Mouse (Mus musculus): Measurements from ENCODE around the gene BC049352.

Gene BC049352

DNA sequence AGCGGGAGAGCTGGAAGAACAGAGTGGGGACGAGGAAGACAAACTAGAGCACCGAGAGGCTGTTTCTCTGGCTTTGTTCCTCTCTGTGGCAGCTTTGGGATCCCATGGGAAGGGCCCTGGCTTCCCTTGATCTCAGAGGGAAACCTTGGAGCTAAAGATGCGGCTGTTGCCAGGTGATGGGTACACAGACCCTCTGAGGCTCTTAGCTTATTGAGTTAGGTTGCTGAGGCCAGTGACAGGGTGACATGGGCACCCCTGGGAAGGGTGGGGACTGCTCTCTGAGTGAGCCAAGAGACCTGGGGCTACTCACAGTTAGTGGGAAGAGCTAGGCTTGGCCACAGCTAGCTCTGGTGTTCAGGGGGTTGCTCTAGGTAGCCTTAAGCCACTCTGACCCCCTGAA, 13.7 kb downstream of the BC049352 start:
- no peak for DNase-seq

DNA sequence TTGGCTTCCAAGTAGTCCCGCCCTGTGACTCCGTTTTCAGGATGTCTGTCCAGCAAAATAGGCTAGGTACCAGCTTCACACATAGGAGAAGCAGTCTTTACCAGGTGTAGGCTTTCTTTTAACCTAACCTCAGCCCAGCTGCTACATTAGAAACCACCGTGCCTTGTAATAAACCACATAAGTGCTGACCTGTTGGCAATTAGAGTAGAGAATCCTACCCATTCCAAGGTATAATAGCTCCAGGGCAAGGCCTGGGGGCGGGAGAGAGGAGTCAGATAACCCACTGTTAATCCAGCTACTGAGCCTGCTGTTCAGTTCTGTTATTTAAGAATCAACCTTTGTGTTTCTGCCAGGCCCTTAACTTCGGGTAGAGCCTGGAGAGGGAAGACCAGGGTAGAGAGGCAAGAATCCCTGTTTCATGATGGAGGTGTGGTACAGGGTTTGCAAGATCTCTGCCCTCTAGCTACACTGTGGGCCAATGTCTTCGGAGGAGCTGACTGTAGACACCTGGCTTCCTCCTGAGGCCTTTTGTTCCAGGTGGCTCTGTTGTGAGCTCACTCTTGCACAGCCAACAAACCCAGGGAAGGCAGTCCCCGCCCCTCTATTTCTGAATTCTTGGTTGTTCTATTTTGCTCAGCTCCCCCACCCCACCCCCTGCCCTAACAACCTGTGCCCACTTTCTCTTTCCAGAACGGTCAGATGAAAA, 14.5 kb downstream of the BC049352 start:
- no peak for DNase-seq

DNA sequence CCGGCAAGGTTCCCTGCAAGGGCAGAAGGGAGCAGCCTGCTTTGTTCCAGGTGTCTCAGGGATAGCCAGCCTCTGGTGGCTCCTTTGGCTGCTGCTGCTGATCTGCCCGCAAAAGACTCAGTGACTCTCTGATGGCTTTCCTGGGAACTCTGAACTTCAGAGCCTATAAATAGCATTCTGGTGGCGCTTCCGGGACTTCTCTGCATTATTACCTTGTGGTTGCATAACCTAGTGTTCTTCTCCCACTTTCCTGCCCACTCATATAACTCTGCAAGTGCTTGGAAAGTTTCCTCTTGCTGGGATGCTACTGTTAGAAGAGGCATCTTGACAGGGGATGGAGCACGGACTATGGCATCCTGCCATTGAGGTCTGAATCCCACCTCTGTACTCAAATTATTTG, 15.7 kb downstream of the BC049352 start:
- DNase-seq: no peak

DNA sequence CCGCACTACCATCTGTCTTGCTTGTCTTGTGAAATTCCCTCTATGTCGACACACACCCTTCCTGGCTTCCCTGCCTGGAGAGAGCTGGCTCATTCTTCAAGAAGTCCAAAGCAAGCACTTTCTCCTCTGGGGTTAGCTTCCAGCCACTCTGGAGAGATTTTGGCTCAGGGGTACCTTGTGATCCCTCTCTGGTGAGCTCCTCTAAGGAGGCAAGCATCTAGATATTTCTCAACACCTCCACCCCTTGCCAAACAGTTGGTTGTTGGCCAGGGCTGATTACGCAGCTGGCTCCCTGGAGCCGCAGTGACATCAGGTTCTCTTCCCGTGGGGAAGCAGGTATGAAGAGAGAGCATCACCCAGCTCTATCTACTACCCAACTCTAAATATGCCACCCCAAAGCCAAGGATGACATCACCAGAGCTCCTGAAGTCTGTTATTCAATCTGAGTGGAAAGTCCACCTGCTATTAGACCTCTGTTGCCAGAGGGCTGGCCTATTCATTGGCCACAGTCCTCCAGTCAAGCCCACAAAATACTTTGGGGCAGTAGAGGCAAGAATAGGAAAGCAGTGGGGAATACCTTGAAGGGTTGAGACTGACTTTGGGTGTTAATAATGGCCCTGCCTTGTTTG, 19.6 kb downstream of the BC049352 start:
- no peak for DNase-seq

DNA sequence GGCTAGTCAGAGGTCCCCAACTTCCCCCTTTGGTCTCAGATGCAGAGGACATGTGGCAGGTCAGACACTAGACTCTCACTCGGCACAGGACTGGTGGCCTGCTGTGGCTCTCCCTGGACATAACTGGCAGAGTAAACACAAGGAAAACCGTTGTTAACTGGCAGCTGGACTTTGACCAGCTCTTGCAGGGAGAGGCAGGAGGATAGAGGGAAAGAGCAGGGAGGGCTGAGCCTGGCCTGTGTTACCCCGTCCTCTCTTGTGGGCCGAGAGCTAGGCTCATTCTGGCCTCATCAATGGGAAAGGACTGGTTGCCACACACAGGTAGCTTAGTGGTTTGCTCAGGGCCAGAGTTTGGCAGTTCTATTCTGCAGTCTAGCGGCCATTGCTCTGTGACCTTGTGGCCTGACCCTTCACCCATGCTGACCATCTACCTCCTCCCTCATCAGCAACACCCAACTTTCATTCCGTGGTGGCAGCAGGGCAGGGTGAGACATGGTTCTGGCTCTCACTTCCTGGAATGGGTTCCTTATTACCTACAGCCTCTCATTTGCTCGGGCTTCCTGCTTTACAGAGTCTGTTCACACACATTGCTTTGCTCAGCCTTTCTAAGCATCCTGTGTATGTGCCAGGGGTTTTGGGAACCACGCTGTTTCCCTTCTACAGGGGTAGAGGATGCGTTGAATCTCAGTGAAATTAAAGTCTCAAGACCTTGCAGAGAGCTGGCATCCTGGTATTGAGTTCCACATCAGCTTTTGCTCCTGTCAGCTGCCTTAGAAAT, 20.4 kb downstream of the BC049352 start:
- no peak for DNase-seq

DNA sequence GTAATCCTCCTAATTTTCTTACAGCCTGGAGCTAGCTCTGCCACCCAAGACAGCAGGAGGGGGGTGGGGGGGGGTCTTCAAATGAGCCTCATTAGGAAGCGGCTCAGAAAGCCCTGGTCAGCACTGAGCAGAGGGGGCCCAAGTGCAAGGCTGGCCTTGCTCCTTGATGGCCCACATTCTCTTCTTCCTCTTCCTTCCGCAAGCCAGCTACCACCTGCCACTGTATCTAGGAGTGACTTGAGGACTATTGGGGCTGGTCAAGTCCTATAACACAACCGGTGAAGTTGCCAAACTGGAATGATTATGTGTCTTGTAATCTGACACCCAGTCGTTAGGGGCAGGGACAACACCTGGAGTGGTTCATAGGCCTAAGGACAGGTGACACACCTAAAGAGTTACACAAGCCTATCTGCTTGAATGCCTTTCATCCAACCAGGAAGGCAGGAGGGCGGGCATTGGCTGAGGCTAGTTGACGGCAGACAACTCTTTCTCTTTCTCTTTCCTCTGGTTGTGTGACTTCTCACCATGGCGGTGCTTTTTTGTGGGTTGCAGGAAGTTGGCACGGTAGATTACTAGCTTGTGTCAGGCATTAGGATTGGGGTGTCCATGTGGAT, 22.1 kb downstream of the BC049352 start, which contains the start of gene Tmprss4:
Gene Tmprss4 (minus strand): TSS at position 296 of the 614 bp plus-strand sequence.
- DNase-seq: no peak

DNA sequence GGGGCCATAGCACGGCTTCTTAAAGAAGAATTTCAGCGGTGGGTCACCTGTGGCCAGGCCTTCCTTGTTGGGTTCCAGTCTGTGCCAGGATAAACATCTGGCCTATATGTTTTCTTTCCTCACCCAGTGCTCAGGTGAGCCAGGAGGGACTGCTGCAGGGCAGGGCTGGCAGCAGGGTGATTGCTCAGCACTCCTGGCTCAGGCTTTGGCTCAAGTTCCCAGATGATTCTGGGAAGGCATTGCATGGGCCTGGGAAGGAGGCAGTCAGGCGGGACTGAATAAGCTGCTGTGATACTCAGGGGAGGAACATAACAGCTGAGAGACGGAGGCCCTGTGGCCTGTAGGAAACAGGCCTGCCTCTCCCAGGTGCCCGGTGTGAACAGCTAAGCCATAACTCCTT, 23.3 kb downstream of the BC049352 start:
- no peak for DNase-seq

DNA sequence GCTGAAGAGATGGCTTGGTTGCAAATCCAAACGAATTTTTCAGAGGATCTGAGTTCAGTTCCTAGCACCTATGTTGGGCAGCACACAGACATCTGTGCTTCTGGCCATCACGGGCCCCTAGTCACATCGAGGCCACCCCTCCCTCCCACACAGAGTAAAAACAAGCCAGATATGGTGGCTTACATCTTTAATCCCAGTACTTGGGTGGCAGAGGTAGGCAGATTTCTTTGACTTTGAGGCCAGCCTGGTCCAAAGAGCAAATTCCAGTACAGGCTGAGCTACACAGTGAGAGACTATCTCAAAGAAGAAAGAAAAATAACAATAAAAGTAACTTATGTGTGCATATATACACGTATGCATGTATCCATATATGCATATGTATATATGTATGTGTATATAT, 24.3 kb downstream of the BC049352 start:
- no peak for DNase-seq

DNA sequence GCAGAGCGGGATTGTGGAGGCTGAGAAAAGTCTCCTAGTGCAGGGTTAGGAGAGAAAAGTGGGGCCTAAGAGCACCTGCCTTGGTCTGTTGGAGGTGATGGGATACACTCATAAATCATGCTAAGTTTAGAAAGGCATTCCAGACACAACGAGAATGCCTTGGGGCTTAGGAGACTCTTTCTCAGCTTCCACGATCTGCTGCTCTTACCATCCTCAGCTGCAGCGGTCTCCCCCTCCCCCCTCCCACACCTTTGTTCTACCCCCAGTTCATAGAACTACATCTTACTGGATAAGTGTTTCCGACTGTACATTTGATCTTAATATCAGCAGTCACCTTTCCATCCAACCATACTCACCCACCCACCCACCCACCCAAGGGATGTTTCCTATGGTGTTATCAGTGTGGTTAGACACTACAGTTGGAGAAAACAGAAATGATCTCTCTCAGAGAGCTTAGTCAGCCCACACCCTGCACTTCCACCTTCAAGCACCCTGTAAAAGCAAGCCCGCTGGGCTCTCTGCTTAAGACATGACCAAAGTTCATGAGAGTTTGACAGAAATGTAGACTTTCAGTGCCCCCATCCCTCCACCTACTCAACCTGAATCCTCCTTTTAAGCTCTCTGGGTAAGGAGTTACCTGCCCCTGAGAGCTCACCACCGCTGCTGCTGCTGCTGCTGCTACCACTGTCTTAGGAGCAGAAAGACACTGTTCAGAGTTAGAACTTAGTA, 25.4 kb downstream of the BC049352 start:
- no peak for DNase-seq

DNA sequence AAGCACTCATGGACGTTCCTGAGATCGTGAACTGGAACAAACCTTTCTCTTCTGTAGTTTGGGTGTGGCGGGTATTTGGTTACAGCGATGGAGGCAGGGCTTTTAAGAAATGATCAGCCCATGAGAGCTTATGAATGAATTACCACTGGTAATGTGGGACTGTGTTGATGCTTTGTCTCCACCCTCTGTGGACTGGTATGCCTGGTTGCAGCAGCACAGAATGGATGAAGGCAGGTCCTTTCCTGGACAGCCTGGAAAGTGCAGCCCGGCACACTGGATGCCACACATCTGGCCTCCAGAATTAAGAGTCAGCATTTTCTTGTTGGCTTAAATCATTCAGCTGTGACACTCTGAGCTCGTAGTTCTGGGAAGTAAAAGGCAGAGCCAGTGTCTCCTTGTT, 30.2 kb downstream of the BC049352 start:
- no peak for DNase-seq

DNA sequence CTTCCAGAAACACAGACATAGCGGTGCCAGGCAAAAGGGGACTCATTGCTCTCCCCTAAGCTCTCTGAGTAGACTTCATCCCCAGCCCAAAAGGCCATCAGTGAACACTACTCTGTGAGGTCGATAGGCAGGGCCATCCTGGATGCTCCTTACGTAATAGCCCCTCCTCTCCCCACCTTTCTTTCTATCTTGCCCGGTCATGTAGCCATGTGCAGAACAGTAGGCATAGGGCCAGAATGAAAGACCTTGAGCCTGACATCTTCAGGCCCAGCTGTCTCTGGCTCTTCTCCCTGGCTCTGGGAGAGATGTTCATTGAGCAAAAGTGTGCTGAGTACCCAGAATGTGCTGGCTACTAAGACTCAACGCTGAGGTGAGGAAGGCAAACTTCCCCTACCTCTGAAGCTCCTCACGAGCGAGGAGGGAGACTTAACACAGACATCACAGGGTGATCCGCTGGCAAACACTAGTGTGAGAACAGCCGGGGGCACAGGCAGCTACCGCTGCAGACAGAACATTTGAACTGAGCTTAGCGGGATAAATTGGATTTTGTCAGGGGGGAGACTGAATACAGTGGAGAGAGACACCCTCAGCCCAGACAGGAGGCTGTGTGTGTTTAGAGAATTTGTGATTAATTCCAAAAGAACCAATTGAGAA, 33.8 kb downstream of the BC049352 start:
- DNase-seq: no peak

DNA sequence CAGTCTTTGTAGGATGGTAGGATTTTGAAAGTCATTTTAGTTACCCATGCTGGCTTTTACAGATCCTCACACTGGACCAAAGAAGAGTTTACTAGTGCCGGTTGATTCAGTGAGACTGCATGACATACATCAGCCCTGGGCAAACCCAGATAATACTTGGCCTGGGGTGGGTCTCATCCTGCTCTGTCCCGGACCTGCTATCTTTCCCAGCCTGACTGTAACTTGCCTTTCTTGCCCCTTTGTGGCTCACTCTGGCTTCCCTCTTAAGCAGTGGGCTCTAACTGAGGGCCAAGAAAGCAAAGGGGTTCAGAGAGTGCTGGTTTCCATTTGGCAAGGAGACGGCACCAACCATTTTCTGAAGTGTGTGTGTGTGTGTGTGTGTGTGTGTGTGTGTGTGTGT, 37.8 kb downstream of the BC049352 start:
- no peak for DNase-seq

DNA sequence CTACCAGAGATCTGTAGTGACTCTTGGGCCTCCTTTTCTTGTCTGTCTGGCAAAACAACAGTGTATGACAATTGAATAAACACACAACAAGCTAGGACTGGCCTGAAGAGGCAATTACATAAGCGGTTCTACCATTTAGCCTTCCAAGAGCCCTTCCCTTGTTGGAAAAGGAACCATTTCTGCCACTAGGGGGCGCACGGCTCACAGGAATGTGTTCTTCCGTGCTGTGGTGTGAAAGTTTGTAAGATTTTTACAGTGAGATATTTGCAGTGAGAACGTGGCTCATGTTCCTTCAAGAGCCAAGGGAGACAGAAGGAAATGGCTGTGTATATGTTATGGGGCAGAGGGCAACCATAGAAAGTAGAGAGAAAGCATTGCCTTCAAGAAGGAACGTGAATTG, 39.8 kb downstream of the BC049352 start:
- peak; percentile 92 for DNase-seq

DNA sequence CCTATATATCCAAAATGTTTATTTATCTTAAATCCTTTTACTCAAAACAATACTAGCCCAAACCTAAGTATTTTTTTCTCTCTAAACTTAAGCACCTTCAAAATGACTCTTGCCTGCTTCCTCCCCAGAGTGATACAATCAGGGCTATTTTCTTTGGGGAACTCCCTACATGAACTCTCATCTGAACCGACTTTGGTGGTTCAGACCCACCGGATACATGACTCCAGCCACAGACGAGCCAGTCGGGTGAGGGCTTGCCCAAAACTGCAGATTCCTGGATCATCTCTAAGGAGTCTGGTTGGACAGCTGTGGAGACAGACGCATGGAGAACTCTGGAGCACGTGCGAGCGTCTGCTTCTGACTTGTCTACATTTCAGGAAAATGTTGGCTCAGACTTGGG, 47.6 kb downstream of the BC049352 start:
- DNase-seq: no peak

DNA sequence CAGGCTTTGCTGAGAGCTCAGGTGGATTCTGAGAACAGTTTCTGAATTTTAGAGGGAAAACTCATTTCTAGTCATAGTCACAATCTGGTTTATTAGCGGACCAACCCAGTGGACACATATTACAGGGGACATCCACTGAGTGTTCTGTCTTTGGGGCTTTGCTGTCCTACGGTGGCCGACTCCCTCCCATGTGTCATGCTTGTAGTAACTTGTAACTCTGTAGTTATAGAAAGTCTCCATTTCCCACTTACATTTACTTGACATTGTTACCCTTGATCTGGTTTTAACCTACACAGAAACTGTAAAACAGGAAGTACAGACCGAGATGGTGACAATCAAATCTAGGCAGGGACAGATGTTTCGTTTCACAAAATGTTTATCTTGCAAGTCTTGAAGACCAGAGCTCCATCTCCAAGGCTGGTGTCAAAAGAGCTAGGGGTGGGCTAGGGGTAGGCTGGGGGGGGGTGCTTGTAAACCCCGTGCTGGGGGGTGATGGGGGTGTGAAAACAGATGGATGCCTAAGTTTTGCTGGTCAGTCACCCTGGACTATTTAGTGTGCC, 53.9 kb downstream of the BC049352 start:
- no peak for DNase-seq

DNA sequence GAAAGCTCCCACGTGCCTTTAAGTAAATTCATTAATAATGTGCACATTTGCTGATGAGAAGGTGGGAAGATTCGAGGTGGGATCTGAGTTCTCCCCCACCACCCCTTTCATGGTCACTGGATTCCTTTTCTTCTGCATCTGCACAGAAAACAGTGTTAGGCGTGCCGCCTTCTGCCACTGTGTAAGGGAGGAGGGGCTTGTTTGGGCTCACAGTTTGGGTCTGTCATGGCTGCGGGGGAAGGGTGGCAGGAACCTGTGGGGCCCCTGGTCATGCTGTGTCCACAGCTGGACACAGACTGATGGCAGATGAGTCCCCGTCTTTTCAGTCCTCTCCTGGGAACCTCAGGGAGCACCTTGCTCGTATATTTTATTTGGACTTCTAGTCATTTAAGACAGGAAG, 54.9 kb downstream of the BC049352 start:
- DNase-seq: no peak

DNA sequence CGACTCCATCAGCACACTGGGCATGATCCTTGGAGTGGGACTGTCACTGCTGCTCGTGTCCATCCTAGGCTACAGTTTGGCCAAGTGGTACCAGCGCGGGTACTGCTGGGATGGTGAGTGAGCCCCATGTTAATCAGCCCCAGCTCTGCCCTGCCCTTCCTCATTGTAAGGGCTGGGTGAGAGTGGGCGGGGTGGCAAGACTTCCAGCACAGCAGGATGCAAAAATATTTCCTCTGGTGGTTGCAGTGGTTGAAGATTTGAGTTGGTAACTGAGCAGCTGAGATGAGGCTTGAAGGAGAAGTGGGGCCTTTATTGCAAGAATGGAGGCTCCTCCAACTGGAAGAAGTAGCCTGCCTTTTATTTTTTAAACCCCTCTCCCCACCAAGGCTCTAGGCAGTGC, 59.6 kb downstream of the BC049352 start:
- no peak for DNase-seq

DNA sequence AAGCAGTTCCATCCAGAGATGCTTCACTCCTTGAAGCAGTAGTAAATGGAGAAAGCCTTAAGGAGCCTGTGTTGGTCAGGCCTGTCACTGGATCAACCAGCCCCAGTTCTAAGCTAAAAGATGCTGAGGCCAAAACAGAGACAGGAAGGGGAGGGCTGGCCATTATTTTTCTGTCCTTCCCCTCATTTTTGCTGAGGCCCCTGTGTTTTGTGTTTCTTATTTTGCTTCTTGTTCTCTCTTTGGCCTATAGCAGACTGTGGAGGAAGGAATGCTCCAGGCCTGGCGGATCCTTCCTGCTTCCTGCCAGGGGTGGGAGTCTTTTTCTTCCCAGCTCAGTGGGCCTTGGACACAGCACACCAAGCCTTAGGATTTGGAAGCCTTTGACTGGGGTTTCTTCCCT, 63.6 kb downstream of the BC049352 start:
- DNase-seq: no peak

DNA sequence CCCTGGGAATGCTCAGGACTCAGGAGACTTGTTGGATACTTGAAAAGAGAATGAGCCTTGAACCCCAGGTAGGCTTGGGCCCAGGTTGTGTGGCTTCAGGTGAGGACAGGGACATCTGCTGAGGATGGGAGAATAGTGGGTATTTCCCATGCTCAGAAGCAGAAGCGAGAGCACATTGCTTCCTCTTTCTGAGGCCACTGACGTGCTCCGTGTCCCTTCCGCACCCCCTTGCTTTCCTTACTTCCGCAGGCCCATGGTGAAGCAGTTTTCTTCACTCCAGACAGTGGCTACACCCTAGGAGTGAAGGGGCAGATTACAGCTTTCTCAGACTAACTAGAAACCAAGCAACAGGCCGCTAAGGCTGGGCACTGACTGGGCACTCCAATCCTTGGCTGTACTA, 64.3 kb downstream of the BC049352 start:
- no peak for DNase-seq

DNA sequence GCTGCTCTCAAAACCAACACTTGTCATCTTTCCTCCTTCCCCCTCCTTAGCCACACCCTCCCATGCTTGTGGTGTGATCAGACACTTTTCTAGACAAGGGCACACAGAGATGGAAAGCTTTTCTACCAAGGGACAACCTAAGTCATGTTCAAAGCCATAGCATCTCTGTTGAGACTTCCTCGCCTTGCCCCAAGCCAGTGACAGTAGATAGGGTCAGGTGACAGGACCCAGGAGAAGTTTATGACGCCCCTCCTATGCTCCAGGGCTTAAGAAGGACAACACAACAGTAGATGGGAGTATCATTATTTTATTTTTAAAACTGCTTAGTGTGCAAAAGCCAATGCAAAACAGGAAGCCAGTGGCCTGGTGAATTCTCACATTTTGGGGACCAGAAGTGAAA, 65.7 kb downstream of the BC049352 start:
- no peak for DNase-seq

DNA sequence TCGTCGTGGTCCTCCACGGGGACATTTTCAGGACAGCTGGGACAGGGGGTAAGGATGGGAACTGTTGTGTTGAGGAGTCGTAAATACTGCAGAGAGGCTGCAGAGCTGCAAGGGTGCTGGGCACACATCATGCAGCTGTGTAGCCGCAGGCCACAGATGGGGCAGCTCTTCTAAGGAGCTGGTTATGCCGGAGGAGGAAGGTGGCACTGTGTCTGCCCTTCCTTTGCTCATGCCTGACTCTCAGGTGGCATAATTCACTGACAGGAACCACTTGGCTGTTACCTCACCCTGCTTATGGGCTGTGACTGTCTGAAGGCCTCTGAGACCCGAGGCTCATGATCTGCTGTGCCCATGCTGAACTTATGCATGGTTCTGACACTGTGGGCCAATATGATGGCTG, 68.5 kb downstream of the BC049352 start:
- no peak for DNase-seq

DNA sequence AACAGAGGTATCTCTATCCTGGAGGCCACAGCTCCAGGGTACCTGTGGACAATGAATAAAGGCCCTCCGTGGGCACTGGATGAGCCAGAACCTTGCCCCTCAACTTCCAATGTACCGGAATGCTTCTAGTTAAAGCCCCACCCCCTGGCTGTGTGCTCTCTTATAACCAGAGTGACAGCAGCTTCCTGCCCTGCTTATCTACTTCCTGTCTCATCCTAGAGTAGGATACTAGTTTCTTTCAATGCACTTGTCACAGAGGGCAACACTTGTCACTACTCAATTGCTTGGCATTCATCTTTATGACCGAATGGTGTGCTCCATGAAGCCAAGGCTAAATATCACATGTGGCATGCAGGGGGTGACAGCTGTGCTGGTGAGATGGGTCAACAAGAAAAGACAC, 69.5 kb downstream of the BC049352 start:
- DNase-seq: no peak

All from right cerebral cortex, adult 18-20 months (tissue).